Mouse (Mus musculus) G1E (cell line): ENCODE data around the gene Dctn3.

ENCODE experiments used
- CTCF ChIP-seq: IDR thresholded peaks from 2 replicates; pipeline ENCODE4 v1.5.1; 2012; ENCODE audit warnings: low read depth, low read length, inconsistent platforms, mixed read lengths
- GATA1 ChIP-seq: IDR thresholded peaks from 2 replicates; pipeline ENCODE4 v1.6.1; 2012; ENCODE audit warnings: borderline replicate concordance, low read length, inconsistent platforms, mixed read lengths
- GATA2 ChIP-seq: IDR thresholded peaks from 2 replicates; pipeline ENCODE4 v1.6.1; 2012; ENCODE audit warnings: low read depth, low read length, inconsistent platforms, borderline replicate concordance
- POLR2AphosphoS5 ChIP-seq: IDR thresholded peaks from 2 replicates; pipeline ENCODE4 v1.6.1; 2012; ENCODE audit warnings: low read depth, low read length, inconsistent platforms; ENCODE audit not compliant: insufficient replicate concordance
- TAL1 ChIP-seq: conservative IDR thresholded peaks from 2 replicates; pipeline ENCODE4 v1.6.1; 2012; ENCODE audit warnings: low read depth, low read length, inconsistent platforms, mixed read lengths

DNA sequence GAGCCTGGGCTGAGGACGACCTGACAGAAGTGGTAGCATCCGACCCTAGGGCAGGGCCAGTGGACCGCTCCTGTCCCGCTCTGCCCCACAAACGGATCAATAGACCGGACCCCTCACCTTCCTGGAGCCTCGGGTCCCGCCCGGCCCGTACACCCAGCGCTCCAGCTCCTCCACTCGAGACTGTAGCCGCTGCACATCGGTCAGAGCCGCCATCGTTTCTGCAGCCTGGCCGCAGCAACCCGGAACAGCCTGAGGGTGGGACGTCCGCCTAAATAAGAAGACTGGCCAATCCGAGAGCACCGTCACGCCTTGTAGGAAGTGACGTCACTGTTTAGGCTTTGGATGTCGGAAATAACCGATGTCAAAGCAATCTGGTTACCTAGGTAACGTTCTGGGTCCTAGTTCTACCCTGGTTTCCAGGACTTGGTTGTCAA, at the start of gene Dctn3:
- TF ChIP-seq CTCF (no peak), GATA1 (no peak), TAL1 (no peak), POLR2AphosphoS5 (no peak), GATA2 (no peak)
